Mouse (Mus musculus): ENCODE measurements around the gene Dclk2.
A peak's percentile ranks its signal among the peaks of the same experiment; 100 is the strongest.

Gene Dclk2

DNA sequence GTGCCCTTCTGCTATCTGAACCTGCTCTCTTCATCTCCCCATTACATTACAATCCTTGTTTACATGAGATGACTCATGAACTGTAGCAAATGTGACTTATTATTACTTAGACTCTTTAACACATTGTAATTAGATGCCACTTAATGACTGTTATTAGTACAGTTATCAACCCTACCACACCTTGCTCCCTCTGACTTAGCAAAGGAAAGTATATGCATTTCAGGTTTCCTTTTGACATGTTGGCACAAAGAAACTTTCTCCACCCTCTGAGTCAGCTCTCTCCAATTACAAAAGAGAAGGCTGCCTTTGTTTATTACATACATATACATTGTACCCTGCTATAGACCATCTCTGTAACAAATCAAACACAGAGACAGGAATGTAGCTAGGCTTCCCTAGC is 33.1 kb downstream of the Dclk2 start:
- no peak for DNase-seq

DNA sequence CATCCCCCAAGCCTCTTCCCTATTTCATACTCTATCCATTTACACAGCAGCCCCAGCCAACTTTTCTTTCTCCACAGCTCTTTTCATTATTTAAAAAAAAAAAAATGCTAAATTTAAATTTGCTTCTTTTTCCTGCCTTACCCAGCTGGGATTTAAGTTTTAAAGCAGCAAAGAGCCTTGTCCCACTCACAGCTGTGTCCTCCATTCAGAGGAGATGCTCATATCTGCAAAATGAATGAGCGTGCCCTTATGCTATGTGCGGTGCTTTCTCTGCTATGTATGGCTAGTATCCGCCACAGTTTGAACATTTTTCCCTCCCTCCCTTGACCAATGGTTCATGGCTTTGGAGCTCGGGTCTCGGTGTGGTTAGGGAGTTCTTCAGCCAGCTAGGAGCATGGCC is 35.5 kb downstream of the Dclk2 start:
- DNase-seq: no peak

DNA sequence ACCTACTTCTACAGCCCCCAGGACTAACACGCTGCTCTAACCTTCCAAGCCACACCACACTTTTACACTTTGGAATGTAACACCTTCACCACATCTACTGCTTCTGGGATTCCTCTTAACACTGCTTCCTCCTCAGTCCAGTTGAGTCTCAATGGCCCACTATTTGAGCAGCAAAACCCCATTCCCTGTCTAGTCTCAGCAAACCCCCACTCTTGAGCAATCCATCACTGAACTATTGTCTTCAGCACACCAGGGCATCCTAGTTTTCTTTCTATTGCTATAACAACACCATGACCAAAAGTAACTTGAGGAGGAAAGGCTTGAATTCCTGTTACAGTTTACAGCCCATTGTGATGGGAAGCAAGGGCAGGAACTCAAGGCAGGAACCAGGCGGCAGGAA is 36.2 kb downstream of the Dclk2 start:
- no peak for DNase-seq

DNA sequence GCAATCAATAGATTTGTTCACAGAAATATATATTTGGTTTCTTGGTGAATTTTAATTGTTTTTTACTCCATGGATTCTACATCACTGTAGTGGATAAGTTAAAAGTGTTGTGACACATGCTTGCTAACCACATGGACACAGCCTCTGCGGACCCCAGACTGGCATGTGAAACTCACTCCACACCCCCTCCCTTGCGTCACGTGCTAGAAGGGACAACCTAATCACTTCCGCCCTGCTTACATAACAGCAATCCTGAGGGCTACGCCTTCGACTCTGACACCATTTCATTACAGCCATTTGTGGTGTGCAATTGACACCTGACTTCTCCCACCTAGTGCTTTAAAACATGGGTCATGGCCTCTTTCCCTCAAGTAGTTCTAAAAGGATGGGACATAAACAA is 36.7 kb downstream of the Dclk2 start:
- DNase-seq: no peak

GRCm38 (mm10) chr3:86875912-86876311 is 44.7 kb downstream of the Dclk2 start:
- no peak for DNase-seq

GRCm38 (mm10) chr3:86873092-86873600 is 47.5 kb downstream of the Dclk2 start:
- no peak for DNase-seq

GRCm38 (mm10) chr3:86870952-86871351 is 49.7 kb downstream of the Dclk2 start:
- no peak for DNase-seq

- no peak for DNase-seq
These were observed 50.2 kb downstream of the Dclk2 start for GRCm38 (mm10) chr3:86870411-86870810.

DNA sequence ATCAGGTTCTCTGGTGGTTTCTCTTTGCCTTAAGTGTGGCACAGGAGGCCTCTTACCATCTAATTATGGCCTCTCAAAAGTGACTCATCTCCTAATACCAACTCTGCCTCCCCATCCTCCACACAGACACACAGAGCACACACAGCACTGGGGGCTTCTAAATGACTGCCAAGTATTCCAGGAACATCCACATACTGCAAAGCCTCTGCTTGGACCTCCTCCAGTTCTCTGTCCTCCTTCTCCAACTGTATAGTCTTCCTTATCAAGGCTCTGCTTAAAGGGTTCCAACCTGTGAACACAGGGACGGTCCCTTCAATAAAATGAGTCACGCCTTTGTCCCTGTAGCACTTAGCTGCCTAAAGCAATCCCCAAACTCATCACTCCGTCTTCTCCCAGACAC is 51.9 kb downstream of the Dclk2 start:
- DNase-seq: no peak

GRCm38 (mm10) chr3:86863327-86864008 is 57.2 kb downstream of the Dclk2 start:
- no peak for DNase-seq

DNA sequence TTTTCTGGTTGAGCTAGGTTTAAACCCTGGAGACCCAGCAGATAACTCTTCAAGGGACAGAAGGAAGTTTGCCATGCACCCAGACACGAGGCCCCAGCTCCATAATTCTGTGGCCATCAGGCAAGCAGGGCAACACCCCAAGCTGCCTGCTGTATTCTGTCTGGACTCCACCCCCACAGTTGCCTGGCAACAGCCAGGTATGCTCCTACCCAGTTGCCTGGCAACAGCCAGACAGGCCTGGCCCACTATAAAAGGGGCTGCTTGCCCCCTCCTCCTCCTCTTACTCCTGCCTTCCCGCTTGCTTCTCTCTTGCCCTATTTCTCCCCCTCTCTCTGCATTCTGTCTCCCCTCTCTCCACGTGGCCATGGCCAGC is 57.7 kb downstream of the Dclk2 start:
- DNase-seq: peak; percentile 57 to 58

DNA sequence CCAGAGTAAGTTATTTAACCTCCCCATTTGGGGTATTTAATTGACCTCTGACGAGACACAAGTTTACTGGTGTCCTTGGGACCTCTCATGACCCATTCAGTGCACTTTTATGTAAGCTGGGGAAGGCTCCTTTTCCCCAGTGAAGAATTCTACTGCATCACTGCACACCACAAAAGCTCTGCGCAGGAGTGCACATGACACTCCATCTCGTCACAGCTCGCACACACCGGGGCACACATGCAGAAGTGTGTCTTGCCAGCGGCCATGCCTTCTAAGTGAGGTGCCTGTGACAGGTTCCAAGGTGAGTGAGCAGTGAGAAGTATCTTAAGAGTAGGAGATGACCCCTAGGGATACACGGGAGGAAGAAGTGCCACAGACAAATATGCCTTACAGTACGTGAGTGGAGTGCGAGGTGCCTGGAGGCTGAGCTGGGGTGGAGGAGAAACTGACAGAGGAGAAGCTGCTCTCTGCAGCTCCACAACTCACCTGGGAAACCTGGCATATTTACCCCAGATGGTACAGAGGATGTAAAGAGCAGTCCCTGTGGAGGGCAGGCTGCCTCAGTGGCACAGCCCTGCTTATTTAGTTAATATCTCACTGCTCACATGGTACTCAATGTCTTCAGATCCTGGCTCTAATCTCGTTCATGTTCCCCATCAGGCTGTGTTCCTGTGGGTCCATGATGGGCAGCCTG is 58.3 kb downstream of the Dclk2 start:
- DNase-seq: no peak

GRCm38 (mm10) chr3:86859791-86860190 is 60.9 kb downstream of the Dclk2 start:
- DNase-seq: no peak

DNA sequence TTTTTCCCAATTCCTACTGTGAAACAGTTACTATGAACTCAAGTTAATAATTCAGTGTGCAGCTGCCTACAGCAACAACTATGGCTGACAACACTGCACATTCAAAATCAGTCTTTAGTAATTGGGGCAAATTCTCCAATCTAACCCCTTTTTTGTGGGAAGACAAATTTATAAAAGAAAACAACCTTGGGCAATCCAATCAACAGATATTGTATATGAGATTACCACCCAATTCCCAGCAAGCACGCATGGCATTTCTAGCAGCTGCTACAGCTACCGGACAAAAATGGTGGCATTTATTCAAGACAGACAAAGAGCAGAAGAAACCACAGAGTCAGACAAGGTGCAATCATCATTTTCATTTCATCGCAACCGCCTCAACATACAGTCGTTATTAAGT is 62.0 kb downstream of the Dclk2 start:
- no peak for DNase-seq

GRCm38 (mm10) chr3:86857833-86858398 is 62.7 kb downstream of the Dclk2 start:
- no peak for DNase-seq

- DNase-seq: no peak
These were observed 67.8 kb downstream of the Dclk2 start for GRCm38 (mm10) chr3:86852867-86853266.

DNA sequence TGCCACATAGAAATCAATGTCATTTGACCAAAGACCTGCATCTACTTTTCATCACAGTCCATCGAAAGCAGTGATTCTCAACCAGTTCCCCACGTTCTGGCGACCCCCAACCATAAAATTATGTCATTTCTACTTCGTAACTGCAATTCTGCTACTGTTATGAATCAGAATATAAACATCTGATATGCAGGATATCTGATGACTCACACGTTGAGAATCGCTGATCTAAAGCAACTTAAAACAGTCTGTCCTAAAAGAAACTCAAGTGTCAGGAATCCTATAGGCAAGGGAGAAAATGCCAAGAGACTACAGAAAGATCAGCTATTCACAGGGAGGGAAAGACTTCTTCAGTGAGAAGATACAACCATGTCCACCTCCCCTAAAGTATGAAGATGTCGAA is 69.5 kb downstream of the Dclk2 start:
- DNase-seq: no peak

- DNase-seq: peak; percentile 74 to 84
These were observed 70.1 kb downstream of the Dclk2 start for GRCm38 (mm10) chr3:86850394-86851030.

DNA sequence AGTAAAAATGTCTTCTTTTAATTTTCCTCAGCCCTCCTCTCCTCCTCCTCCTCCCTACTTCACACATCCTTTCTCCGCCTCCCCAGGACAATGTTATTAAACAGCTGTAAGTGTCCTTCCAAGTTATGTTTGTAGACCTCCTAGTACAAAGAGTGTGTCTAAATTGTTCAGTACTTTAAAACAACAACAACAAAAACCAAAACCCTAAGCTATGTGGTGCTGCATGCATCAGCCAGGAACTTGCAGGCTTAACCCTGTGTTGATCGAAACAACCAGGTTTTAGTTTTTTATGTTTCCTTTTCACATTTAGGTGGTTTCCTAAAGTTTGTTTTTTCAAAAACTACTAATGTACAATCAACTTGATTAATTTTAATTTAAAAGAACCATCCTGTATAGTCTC is 71.3 kb downstream of the Dclk2 start:
- no peak for DNase-seq

GRCm38 (mm10) chr3:86847536-86847935 is 73.1 kb downstream of the Dclk2 start:
- DNase-seq: no peak

DNA sequence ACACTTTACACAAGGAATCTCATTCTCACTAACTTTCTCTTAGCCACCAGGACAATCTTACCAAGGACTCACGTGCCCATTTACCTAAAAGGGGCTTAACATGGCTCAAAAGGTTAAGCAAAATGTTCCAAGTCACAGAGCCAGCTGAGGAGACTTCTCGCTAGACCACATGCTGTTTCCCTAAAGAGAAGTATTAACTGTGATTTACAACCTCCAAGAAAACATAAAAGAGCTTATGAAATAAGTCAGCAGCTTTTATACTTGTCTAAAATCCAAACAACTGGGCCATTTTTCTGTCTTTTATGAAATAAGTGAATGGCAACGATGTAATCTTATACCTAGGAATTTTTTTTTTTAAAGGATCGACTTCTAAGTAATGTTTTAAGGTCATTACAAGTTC is 74.6 kb downstream of the Dclk2 start:
- no peak for DNase-seq

- no peak for DNase-seq
These were observed 75.1 kb downstream of the Dclk2 start for GRCm38 (mm10) chr3:86845578-86845977.

DNA sequence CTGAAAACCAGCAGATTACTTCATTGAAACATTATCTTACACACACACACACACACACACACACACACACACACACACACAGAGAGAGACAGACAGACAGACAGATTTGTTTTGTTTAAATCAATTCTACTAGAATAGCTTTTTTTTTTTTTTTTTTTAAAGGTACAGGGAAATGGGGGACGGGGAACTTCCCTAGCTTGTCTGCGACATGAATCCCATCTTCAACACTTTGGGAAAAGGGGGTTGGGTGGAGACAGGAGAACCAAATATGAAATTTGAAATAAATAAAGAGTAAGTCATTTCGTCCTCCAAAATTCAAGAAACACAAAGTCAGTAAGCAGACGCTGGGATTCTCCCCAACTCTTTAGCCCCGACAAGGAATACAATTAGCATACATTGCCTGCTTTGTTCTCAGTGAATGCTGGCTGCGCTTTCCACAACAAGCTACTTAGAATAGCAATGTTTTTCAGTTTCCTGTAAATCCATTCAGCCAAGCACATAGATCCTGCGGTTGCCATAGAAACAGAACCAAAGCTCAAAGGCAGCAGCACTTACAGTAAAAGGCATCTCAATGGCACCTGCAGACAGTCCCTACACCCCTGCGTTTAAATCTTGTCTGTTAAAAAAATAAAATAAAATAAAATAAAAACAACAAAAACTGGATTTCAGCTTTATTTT is 75.7 kb downstream of the Dclk2 start:
- no peak for DNase-seq
